Mouse (Mus musculus): ENCODE results near the gene Arel1. TPM values are rescaled to one million over a fixed set of nuclear protein-coding genes. Genes with fewer than 3 reads are reported as not detected.

The Arel1 gene
- polyA plus RNA-seq, 1 experiment from 2014 or later, result 31.1 TPM

DNA sequence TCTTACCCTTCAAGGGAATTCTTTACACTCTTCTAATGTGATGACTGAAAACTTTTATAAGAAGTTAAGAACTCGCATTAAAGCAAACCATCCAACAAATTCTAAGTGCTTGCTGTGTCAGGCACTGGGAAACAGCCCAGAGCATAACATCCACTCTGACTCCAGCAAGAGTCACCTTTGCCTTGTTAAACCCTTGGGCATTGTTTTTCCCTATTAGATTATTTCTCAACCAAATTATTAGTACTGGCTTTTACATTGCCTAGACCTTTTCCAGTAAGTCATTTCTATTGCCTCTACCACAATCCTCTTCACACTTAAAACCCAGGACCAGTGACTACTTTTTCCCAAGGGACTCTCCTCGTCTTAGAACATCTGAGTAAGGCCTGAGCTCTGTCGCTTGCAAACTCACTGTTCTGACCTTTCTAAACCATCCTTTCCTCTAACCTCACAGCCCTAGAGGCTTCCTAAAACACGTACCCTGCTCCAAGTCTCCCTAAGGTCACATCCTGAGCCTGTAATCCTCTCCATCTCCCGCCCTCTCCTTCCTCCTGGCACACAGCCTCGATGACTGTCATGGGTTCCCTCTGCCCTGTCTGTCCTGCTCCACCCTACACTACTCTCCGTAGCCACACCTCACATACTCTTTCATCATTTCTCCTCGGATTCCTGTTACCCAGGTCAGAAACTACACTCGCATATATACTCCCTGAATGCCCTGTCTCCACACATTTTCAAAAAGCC is 25.7 kb downstream of the Arel1 start:
- ATAC-seq (ENCODE audit: low FRiP score, low read depth), result no peak
- Histone ChIP-seq H3K27ac (replicated peaks) (no peak overlapping the region), H3K27me3 (no peaks in the 10 kb centered on the region), H3K9ac (no peak overlapping the region), H3K9me3 (no peaks in the 10 kb centered on the region), H3K36me3 (peaks cover 58% of the 10 kb centered on the region), H3K4me2 (no peak overlapping the region), H3K4me1 (replicated peaks) (no peaks in the 10 kb centered on the region), H3K4me3 (no peak overlapping the region)
- WGBS, result 91% methylated on average over 9 of the region's 9 CpGs

DNA sequence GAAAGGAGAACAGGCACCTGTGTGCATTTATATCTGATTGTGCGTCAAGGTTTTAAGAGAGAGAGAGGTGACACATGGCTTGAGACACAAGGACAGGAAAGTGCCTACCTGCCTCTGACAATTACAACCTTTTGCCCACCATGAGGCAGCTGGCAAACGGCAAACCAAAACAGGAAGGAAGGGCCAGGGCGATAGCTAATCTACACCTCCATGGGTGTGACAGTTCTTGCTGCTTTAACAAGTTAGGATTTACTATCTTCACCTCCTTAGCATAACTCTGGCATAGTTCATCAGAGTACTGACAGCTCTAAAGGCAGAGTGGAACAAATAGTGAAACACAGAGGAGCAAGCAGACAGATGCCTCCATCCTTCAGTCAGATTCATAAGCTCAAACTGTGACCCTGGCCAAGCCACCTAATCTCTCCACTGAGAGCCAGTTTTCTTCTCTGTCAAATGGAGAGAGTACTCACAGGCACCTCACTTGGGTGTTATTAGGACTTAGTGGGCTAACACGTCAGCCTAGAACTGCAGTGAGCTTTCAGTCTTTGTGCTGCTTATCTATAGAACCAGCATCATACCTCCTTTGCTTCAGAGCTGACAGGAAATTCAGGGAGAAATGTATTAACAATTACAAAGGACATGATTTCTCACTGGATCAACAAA is 26.4 kb downstream of the Arel1 start:
- 91% methylated on average over 4 of the region's 4 CpGs for WGBS
- no peak for ATAC-seq (ENCODE audit: low FRiP score, low read depth)
- Histone ChIP-seq H3K4me2 (no peak overlapping the region), H3K9ac (no peak overlapping the region), H3K27me3 (no peaks in the 10 kb centered on the region), H3K27ac (replicated peaks) (no peak overlapping the region), H3K36me3 (peaks cover 58% of the 10 kb centered on the region), H3K4me1 (replicated peaks) (no peaks in the 10 kb centered on the region), H3K4me3 (no peak overlapping the region), H3K9me3 (no peaks in the 10 kb centered on the region)

GRCm38 (mm10) chr12:84943006-84943952 is 27.4 kb downstream of the Arel1 start:
- peaks cover 64% of the 10 kb centered on the region for H3K36me3 ChIP-seq
- WGBS, result 89% methylated on average over 21 of the region's 21 CpGs
- no peaks in the 10 kb centered on the region for H3K9me3 ChIP-seq
- H3K27me3 ChIP-seq, result no peaks in the 10 kb centered on the region
- H3K27ac ChIP-seq (replicated peaks), result no peak overlapping the region
- no peak overlapping the region for H3K4me2 ChIP-seq
- no peaks in the 10 kb centered on the region for H3K4me1 ChIP-seq (replicated peaks)
- ATAC-seq (ENCODE audit: low FRiP score, low read depth), result no peak
- no peak overlapping the region for H3K9ac ChIP-seq
- no peak overlapping the region for H3K4me3 ChIP-seq

- H3K4me3 ChIP-seq, result no peak overlapping the region
- peaks cover 57% of the 10 kb centered on the region for H3K36me3 ChIP-seq
- no peaks in the 10 kb centered on the region for H3K27me3 ChIP-seq
Measured at GRCm38 (mm10) chr12:84941717-84942116, 29.0 kb downstream of the Arel1 start.

GRCm38 (mm10) chr12:84940343-84940742 is 30.4 kb downstream of the Arel1 start:
- Histone ChIP-seq H3K4me2 (no peak overlapping the region), H3K4me1 (replicated peaks) (no peaks in the 10 kb centered on the region), H3K9me3 (no peaks in the 10 kb centered on the region), H3K36me3 (peaks cover 52% of the 10 kb centered on the region), H3K9ac (no peak overlapping the region), H3K27ac (replicated peaks) (no peak overlapping the region), H3K4me3 (no peak overlapping the region), H3K27me3 (no peaks in the 10 kb centered on the region)
- 98% methylated on average over 7 of the region's 7 CpGs for WGBS
- no peak for ATAC-seq (ENCODE audit: low FRiP score, low read depth)

More at GRCm38 (mm10) chr12:84941717-84942116, 29.0 kb downstream of the Arel1 start:
- Histone ChIP-seq H3K4me1 (replicated peaks) (no peaks in the 10 kb centered on the region), H3K9ac (no peak overlapping the region), H3K27ac (replicated peaks) (no peak overlapping the region), H3K4me2 (no peak overlapping the region), H3K9me3 (no peaks in the 10 kb centered on the region)
- no peak for ATAC-seq (ENCODE audit: low FRiP score, low read depth)
- 96% methylated on average over 13 of the region's 13 CpGs for WGBS

DNA sequence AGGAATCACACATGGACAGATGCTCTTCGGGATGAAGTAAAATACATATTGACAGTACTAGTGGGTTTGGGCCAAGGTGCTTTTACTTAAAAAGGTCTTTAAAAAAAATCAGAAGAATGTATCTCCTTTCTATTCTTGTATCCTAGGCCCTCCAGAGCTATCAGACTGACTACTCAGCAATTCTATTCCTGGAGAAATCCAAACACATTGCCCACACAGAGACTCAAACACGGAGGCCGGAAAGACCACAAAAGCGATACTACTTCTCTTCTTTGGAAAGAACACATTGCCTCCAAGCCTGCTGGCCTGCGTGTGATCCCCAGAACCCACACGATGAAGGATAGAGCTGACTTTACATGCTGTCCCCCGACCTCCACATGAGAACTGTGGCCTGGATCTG is 31.6 kb downstream of the Arel1 start:
- Histone ChIP-seq H3K4me1 (replicated peaks) (no peaks in the 10 kb centered on the region), H3K36me3 (peaks cover 49% of the 10 kb centered on the region), H3K4me2 (no peak overlapping the region), H3K9me3 (no peaks in the 10 kb centered on the region), H3K27ac (replicated peaks) (no peak overlapping the region), H3K27me3 (no peaks in the 10 kb centered on the region), H3K4me3 (no peak overlapping the region), H3K9ac (no peak overlapping the region)
- 94% methylated on average over 7 of the region's 7 CpGs for whole genome bisulfite sequencing
- ATAC-seq (ENCODE audit: low FRiP score, low read depth), result no peak

GRCm38 (mm10) chr12:84935343-84935742 is 35.4 kb downstream of the Arel1 start:
- Histone ChIP-seq H3K4me2 (no peak overlapping the region), H3K27me3 (no peaks in the 10 kb centered on the region), H3K36me3 (peaks cover 45% of the 10 kb centered on the region), H3K27ac (replicated peaks) (no peak overlapping the region), H3K4me1 (replicated peaks) (no peaks in the 10 kb centered on the region), H3K4me3 (no peak overlapping the region), H3K9me3 (no peaks in the 10 kb centered on the region), H3K9ac (no peak overlapping the region)
- no peak for ATAC-seq (ENCODE audit: low FRiP score, low read depth)
- 90% methylated on average over 5 of the region's 5 CpGs for WGBS

DNA sequence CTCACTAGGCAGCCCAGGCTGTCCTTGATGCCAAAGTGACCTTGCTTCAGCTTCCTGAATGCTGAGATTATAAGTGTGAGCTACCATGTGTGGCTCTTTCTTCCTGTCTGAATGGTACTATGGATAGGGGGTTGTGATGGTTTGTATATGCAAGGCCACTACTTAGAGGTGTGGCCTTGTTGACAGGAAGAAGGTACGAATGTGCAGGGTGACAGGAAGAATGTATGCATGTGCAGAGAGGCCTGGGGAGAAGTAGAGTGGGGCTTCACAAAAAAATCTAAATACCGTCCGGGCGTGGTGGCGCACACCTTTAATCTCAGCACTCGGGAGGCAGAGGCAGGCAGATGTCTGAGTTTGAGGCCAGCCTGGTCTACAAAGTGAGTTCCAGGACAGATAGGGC is 38.5 kb downstream of the Arel1 start:
- no peak for ATAC-seq (ENCODE audit: low FRiP score, low read depth)
- Histone ChIP-seq H3K4me3 (no peak overlapping the region), H3K9me3 (no peaks in the 10 kb centered on the region), H3K36me3 (peaks cover 50% of the 10 kb centered on the region), H3K27me3 (no peaks in the 10 kb centered on the region), H3K9ac (no peak overlapping the region), H3K27ac (replicated peaks) (no peak overlapping the region), H3K4me2 (no peak overlapping the region), H3K4me1 (replicated peaks) (no peaks in the 10 kb centered on the region)
- WGBS, result 94% methylated on average over 6 of the region's 6 CpGs

GRCm38 (mm10) chr12:84926542-84926941 is 44.2 kb downstream of the Arel1 start:
- peaks cover 75% of the 10 kb centered on the region for H3K36me3 ChIP-seq
- no peak overlapping the region for H3K27ac ChIP-seq (replicated peaks)
- no peaks in the 10 kb centered on the region for H3K9me3 ChIP-seq
- 98% methylated on average over 6 of the region's 6 CpGs for WGBS
- no peak overlapping the region for H3K4me3 ChIP-seq
- no peak for ATAC-seq (ENCODE audit: low FRiP score, low read depth)
- no peaks in the 10 kb centered on the region for H3K27me3 ChIP-seq
- H3K9ac ChIP-seq, result no peak overlapping the region
- H3K4me2 ChIP-seq, result no peak overlapping the region
- no peaks in the 10 kb centered on the region for H3K4me1 ChIP-seq (replicated peaks)

DNA sequence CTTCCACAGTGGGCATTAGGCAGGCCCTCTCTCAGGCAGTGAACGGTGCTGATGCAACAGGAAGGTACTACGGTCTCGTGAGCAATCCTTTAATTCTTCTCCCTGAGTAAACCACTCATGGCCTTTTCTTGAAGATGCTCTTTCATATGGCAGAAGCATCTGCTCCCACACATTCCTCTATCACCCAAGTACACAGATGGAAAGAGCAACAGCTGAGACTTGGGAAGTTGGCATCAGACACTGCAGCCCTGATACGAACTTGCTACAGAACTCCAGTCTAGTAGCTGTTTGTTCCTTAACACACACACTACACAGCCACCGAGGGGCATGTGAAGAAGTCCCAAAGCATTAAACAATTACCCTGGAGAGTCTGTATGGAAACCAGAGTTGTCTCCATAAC is 46.4 kb downstream of the Arel1 start:
- peaks cover 85% of the 10 kb centered on the region for H3K36me3 ChIP-seq
- H3K4me1 ChIP-seq (replicated peaks), result no peaks in the 10 kb centered on the region
- no peak for ATAC-seq (ENCODE audit: low FRiP score, low read depth)
- no peaks in the 10 kb centered on the region for H3K9me3 ChIP-seq
- H3K4me3 ChIP-seq, result no peak overlapping the region
- 94% methylated on average over 5 of the region's 5 CpGs for WGBS
- no peak overlapping the region for H3K4me2 ChIP-seq
- H3K9ac ChIP-seq, result no peak overlapping the region
- no peak overlapping the region for H3K27ac ChIP-seq (replicated peaks)
- H3K27me3 ChIP-seq, result no peaks in the 10 kb centered on the region

DNA sequence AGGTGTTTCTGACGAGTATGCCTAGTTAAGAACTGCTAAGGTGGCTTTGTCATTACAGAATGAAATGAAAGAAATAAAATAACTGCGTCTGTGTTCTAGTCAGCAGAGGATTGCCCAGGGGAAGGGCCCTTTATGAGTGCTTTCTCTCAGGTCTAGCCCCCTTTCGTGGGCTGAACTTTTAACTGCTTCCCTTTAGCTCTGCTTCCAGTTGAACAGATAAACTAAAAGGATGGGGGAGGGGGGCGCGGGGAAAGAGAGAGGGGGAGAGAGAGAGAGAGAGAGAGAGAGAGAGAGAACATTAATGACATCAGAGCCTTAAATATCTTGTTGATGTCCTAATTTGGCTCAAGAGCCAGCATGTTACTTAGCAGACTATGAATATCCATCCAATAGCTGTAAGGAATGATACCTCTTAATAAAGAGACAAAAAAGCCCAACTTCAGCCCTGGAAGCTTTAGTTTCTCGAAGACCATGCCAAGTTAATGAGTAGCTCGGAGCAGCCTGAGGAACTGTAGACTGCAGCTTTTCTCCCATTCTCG is 48.8 kb downstream of the Arel1 start:
- H3K36me3 ChIP-seq, result peaks cover 80% of the 10 kb centered on the region
- no peak overlapping the region for H3K4me2 ChIP-seq
- no peak overlapping the region for H3K9ac ChIP-seq
- ATAC-seq (ENCODE audit: low FRiP score, low read depth), result no peak
- 55% methylated on average over 8 of the region's 8 CpGs for WGBS
- H3K4me3 ChIP-seq, result no peak overlapping the region
- no peaks in the 10 kb centered on the region for H3K9me3 ChIP-seq
- H3K27ac ChIP-seq (replicated peaks), result no peak overlapping the region
- no peaks in the 10 kb centered on the region for H3K4me1 ChIP-seq (replicated peaks)
- H3K27me3 ChIP-seq, result no peaks in the 10 kb centered on the region

DNA sequence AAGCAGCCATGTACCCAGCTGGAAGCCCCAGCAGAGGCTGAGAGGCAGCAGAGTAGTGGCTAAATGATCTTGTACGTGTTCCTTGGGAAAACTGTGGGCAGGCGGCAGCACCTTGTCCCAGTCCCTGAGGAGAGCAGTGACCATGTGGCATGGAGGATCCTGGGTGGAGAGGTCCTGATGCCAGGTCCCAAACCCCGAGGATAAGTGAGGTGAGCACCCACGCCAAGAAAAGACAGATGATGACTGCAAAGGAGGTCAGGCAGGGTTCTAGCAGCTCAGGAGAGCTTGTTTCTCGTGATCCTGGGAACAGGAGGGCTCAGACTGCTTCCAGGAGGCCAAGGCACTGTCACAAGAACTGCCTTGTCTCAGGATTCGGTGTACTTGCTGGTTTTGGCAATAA is 51.9 kb downstream of the Arel1 start:
- Histone ChIP-seq H3K36me3 (peaks cover 62% of the 10 kb centered on the region), H3K27me3 (no peaks in the 10 kb centered on the region), H3K27ac (replicated peaks) (no peak overlapping the region), H3K9ac (no peak overlapping the region), H3K4me1 (replicated peaks) (no peaks in the 10 kb centered on the region), H3K9me3 (no peaks in the 10 kb centered on the region), H3K4me3 (no peak overlapping the region), H3K4me2 (no peak overlapping the region)
- ATAC-seq (ENCODE audit: low FRiP score, low read depth), result no peak
- WGBS, result 89% methylated on average over 6 of the region's 6 CpGs
